Mouse (Mus musculus) olfactory bulb, adult 2 months (tissue): ENCODE results near the gene Gm10392.
A peak's percentile ranks its signal among the peaks of the same experiment; 100 is the strongest.

Experiments
- CTCF ChIP-seq: fragments of 200-500 bp; IDR thresholded peaks from 2 replicates; pipeline ENCODE4 v1.5.1; 2012; ENCODE audit warnings: low read depth, mild to moderate bottlenecking, low read length, moderate library complexity; ENCODE audit not compliant: insufficient read depth
- POLR2A ChIP-seq: fragments of 200-500 bp; IDR thresholded peaks from 2 replicates; pipeline ENCODE4 v1.6.1; 2012; ENCODE audit warnings: mild to moderate bottlenecking, low read depth, low read length, moderate library complexity; ENCODE audit not compliant: insufficient read depth

DNA sequence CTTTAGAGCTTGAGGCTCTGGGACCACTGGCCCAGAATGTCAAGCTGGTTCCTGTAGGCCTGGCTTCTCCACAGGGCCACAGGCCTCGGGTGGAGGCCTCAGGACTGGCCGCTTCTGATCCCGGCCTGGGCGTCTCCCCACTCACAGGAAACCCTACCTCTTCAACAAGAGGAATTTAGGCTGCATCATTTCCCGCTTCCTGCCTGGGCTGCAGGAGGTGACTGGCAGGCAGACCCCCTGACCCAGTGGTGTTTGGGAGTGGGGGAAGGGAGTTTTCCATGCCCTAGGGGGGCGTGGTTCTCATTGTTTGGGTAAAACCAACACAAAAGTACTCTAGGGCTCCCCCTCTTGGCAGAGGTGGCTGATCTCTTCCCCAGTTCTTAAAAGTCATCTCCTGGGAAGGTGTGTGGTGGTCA is 21.6 kb downstream of the Gm10392 start:
- 0 out of 2 replicates have a peak, but pooled peaks have one; percentile 6 for TF ChIP-seq CTCF
- no peak for TF ChIP-seq POLR2A
